Mouse (Mus musculus): ENCODE measurements around the gene Apoa2. TPM values are rescaled to one million over a fixed set of nuclear protein-coding genes. Genes with fewer than 3 reads are reported as not detected.

The Apoa2 gene
- polyA plus RNA-seq, 1 experiment from 2014 or later: 3,578 TPM

DNA sequence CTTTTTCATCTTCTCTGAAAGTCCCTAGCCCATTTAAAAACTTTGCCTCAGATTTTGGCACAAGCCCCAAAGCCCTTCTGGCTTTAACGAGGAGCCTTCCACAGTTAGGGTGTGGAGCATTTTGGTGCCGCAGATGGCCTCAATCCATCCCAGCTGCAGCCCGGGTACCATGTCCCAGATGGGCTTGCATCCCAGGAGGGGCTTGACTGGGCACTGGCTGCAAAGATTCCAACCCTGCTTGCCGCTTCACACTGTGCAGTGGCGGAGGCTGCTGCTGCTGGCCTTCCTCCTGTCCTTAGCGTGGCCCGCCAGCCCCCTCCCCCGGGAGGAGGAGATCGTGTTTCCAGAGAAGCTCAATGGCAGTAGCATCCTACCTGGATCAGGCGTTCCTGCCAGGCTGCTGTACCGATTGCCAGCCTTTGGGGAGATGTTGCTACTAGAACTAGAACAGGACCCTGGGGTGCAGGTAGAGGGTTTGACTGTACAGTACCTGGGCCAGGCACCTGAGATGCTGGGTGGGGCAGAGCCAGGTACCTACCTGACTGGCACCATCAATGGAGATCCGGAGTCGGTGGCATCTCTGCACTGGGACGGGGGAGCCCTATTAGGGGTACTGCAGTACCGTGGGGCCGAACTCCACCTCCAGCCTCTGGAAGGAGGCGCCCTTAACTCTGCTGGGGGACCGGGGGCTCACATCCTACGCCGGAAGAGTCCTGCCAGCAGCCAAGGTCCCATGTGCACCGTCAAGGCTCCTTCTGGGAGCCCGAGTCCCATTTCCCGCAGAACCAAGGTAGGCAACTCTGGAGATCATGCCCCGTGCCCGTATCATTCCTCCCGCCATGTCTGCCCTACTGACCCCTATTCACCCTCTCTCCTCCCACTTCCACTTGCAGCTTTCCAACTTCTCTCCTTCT lies 26.1 kb downstream of the Apoa2 start, which contains the start of gene Ndufs2:
Ndufs2 (minus strand) TSS at position 709 of the 914 bp plus-strand sequence.
- whole genome bisulfite sequencing (ENCODE audit: insufficient replicate concordance): 29% methylated on average over 26 of the region's 26 CpGs
- DNase-seq: no peak
- Histone ChIP-seq H3K36me3 (0 out of 2 replicates have a peak, but pooled peaks cover under 1% of the 10 kb centered on the region), H3K4me3 (replicated peaks) (peak within 1 kb of the TSS; percentile 19; the same call in 1 of the 2 replicates), H3K9me3 (replicated peaks) (no peaks in the 10 kb centered on the region), H3K9ac (no peak within 1 kb of the TSS), H3K4me2 (peak within 1 kb of the TSS; percentile 36), H3K4me1 (replicated peaks) (peaks cover 34% of the 10 kb centered on the region), H3K27me3 (peaks cover 50% of the 10 kb centered on the region), H3K27ac (no peak within 1 kb of the TSS)
- ATAC-seq (ENCODE audit: low read depth): no peak

DNA sequence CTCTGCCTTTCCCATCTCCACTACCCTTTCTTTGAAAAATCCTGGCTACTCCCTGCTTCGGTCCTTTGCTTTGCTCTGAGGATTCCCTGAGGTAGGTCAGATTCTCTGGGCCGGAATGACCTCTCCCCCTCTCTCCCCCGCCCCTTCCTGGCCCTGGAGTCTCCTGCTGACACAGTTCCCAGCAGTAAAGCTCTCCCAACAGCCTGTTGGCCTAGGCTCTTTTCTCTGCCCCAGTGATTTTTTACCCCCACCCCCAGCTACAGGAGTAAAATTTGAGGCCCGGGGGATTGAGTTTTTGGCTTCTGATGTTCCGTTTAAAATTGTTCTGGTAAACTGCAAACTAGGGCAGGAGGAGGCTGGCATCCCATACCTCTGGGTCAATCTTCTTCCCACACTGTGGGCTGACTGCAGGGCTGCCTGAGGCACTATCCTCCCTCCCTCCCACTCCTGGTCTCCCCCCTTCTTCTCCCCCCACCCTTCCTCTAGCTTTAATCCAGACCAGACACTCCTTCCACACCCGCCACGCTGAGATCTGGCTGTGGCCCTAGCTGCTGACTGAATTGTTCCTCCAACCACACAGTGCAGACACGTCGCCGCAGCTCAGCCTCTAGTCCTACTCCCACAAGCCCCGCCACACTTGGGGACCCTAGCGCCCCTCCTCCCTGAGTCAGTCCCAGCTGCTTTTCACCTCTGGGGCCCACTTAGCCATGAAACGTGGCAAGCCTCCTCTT lies 26.9 kb downstream of the Apoa2 start:
- DNase-seq: no peak
- Histone ChIP-seq H3K9ac (no peak overlapping the region), H3K27ac (no peak overlapping the region), H3K4me1 (replicated peaks) (peaks cover 26% of the 10 kb centered on the region), H3K4me3 (replicated peaks) (no peak overlapping the region), H3K27me3 (peaks cover 50% of the 10 kb centered on the region), H3K9me3 (replicated peaks) (no peaks in the 10 kb centered on the region), H3K4me2 (peak overlapping the region; percentile 36), H3K36me3 (no peaks in the 10 kb centered on the region)
- ATAC-seq (ENCODE audit: low read depth): no peak
- WGBS (ENCODE audit: insufficient replicate concordance): 24% methylated on average over 13 of the region's 13 CpGs

GRCm38 (mm10) chr1:171252415-171252814 lies 27.6 kb downstream of the Apoa2 start:
- no peak for DNase-seq
- WGBS (ENCODE audit: insufficient replicate concordance): 62% methylated on average over 17 of the region's 17 CpGs
- Histone ChIP-seq H3K27me3 (peaks cover 50% of the 10 kb centered on the region), H3K27ac (no peak overlapping the region), H3K36me3 (no peaks in the 10 kb centered on the region), H3K4me3 (replicated peaks) (no peak overlapping the region), H3K9me3 (replicated peaks) (no peaks in the 10 kb centered on the region), H3K4me2 (no peak overlapping the region), H3K4me1 (replicated peaks) (peaks cover 24% of the 10 kb centered on the region), H3K9ac (no peak overlapping the region)
- no peak for ATAC-seq (ENCODE audit: low read depth)

GRCm38 (mm10) chr1:171256095-171256818 lies 31.4 kb downstream of the Apoa2 start:
- Histone ChIP-seq H3K4me1 (replicated peaks) (peaks cover 27% of the 10 kb centered on the region), H3K27ac (no peak overlapping the region), H3K9me3 (replicated peaks) (no peaks in the 10 kb centered on the region), H3K36me3 (no peaks in the 10 kb centered on the region), H3K9ac (no peak overlapping the region), H3K4me2 (no peak overlapping the region), H3K27me3 (peaks cover 49% of the 10 kb centered on the region), H3K4me3 (replicated peaks) (no peak overlapping the region)
- WGBS (ENCODE audit: insufficient replicate concordance): 81% methylated on average over 24 of the region's 24 CpGs
- DNase-seq (no peak), ATAC-seq (ENCODE audit: low read depth) (no peak)

- 51% methylated on average over 15 of the region's 15 CpGs for WGBS (ENCODE audit: insufficient replicate concordance)
- ATAC-seq (ENCODE audit: low read depth): no peak; the same call in 1 of the 2 replicates
Measured at GRCm38 (mm10) chr1:171256937-171257548, 32.2 kb downstream of the Apoa2 start.

GRCm38 (mm10) chr1:171257781-171258180 lies 32.9 kb downstream of the Apoa2 start:
- 71% methylated on average over 9 of the region's 9 CpGs for WGBS (ENCODE audit: insufficient replicate concordance)
- no peak overlapping the region for H3K4me2 ChIP-seq
- no peak overlapping the region for H3K27ac ChIP-seq
- peaks cover 49% of the 10 kb centered on the region for H3K27me3 ChIP-seq
- H3K9me3 ChIP-seq (replicated peaks): no peaks in the 10 kb centered on the region
- no peak for DNase-seq
- H3K4me1 ChIP-seq (replicated peaks): peaks cover 25% of the 10 kb centered on the region
- no peaks in the 10 kb centered on the region for H3K36me3 ChIP-seq
- H3K9ac ChIP-seq: no peak overlapping the region
- H3K4me3 ChIP-seq (replicated peaks): no peak overlapping the region
- no peak for ATAC-seq (ENCODE audit: low read depth)

More at GRCm38 (mm10) chr1:171256937-171257548, 32.2 kb downstream of the Apoa2 start:
- Histone ChIP-seq H3K9me3 (replicated peaks) (no peaks in the 10 kb centered on the region), H3K4me2 (0 out of 2 replicates have a peak overlapping the region, but pooled peaks have one; percentile 12), H3K27me3 (peaks cover 49% of the 10 kb centered on the region), H3K4me3 (replicated peaks) (no peak overlapping the region), H3K9ac (no peak overlapping the region), H3K4me1 (replicated peaks) (peaks cover 21% of the 10 kb centered on the region), H3K36me3 (no peaks in the 10 kb centered on the region), H3K27ac (no peak overlapping the region)
- peak; percentile 62 for DNase-seq

DNA sequence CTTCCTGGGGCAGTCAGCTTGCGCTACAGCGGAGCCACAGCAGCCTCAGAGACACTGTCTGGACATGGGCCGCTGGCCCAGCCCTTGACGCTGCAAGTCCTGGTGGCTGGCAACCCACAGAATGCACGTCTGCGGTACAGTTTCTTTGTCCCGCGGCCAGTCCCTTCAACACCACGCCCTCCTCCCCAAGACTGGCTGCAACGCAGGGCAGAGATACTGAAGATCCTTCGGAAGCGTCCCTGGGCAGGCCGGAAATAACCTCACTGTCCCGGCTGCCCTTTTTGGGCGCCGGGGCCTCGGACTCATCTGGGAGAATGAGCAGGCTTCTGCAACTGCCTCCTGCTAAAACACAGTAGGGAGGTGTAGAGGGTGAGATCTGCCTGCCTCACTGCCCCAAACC lies 34.1 kb downstream of the Apoa2 start:
- no peak overlapping the region for H3K27ac ChIP-seq

GRCm38 (mm10) chr1:171260316-171260715 lies 35.5 kb downstream of the Apoa2 start:
- no peak for DNase-seq
- 0 out of 2 replicates have a peak overlapping the region, but pooled peaks have one; percentile 23 for H3K27ac ChIP-seq
- WGBS (ENCODE audit: insufficient replicate concordance): 31% methylated on average over 3 of the region's 3 CpGs

More for the DNA sequence above, 34.1 kb downstream of the Apoa2 start:
- 58% methylated on average over 17 of the region's 17 CpGs for WGBS (ENCODE audit: insufficient replicate concordance)
- H3K9me3 ChIP-seq (replicated peaks): no peaks in the 10 kb centered on the region
- H3K9ac ChIP-seq: no peak overlapping the region
- ATAC-seq (ENCODE audit: low read depth): no peak
- no peak overlapping the region for H3K4me3 ChIP-seq (replicated peaks)
- H3K36me3 ChIP-seq: no peaks in the 10 kb centered on the region
- peaks cover 45% of the 10 kb centered on the region for H3K27me3 ChIP-seq
- peaks cover 32% of the 10 kb centered on the region for H3K4me1 ChIP-seq (replicated peaks)
- peak overlapping the region; percentile 24; the same call in 1 of the 2 replicates for H3K4me2 ChIP-seq
- DNase-seq: no peak

DNA sequence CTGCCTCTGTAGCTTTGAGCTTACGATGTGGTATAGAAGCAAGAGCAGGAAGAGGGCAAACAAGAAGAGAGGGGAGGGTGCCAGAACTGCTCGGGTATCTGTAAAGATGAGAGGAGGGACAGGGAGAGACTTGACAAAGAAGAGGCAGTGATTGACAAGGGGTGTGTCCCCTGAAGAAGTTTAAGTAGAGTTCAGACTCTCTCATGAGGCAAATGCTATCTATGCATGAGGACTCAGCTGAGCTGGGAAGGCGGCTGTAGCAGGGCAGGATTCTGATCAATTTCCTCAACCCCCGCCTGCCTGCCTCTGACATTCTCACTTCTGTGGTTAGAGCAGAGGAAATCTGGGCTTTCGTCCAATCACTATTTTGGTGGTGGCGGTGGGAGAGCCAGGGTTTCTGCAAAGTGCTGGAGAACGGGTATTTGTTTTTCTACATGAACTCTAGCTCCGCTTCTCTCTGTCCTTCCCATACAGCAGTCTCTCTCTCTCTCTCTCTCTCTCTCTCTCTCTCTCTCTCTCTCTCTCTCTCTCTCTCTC lies 37.8 kb downstream of the Apoa2 start:
- ATAC-seq (ENCODE audit: low read depth) (peak; percentile 16; the same call in 1 of the 2 replicates), DNase-seq (no peak)
- H3K4me2 ChIP-seq: peak overlapping the region; percentile 36
- no peaks in the 10 kb centered on the region for H3K36me3 ChIP-seq
- 5% methylated on average over 8 of the region's 8 CpGs for WGBS (ENCODE audit: insufficient replicate concordance)
- peaks cover 43% of the 10 kb centered on the region for H3K27me3 ChIP-seq
- no peak overlapping the region for H3K4me3 ChIP-seq (replicated peaks)
- no peak overlapping the region for H3K9ac ChIP-seq
- H3K4me1 ChIP-seq (replicated peaks): peaks cover 40% of the 10 kb centered on the region
- H3K9me3 ChIP-seq (replicated peaks): no peaks in the 10 kb centered on the region
- H3K27ac ChIP-seq: peak overlapping the region; percentile 67

More at GRCm38 (mm10) chr1:171260316-171260715, 35.5 kb downstream of the Apoa2 start:
- Histone ChIP-seq H3K4me2 (no peak overlapping the region), H3K27me3 (peaks cover 43% of the 10 kb centered on the region), H3K36me3 (no peaks in the 10 kb centered on the region), H3K4me3 (replicated peaks) (no peak overlapping the region), H3K9me3 (replicated peaks) (no peaks in the 10 kb centered on the region), H3K9ac (no peak overlapping the region), H3K4me1 (replicated peaks) (peaks cover 32% of the 10 kb centered on the region)
- ATAC-seq (ENCODE audit: low read depth): no peak

DNA sequence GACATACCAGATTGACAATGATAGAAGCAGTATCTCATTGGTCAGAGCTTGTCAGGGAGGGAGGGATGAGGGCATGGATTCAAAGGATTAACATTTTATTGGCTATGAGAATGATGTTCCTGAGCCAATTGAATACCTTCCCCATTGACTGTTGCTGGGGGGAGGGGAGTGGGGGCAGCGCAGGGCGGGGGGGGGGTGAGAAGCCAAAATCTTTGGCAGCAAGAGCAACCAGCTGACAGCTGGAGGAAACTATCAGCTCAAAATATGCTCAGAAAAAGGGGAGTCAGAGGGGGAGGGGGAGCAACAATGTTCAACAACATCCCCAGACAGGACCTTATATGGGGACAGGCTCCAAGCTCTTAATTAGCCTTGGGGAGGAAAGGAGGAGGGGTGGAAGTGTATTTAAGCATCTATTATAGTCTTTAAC lies 38.3 kb downstream of the Apoa2 start:
- DNase-seq (no peak), ATAC-seq (ENCODE audit: low read depth) (peak; percentile 27; the same call in 1 of the 2 replicates)
- WGBS (ENCODE audit: insufficient replicate concordance): 0% methylated on average over 2 of the region's 2 CpGs
- Histone ChIP-seq H3K9me3 (replicated peaks) (no peaks in the 10 kb centered on the region), H3K4me1 (replicated peaks) (peaks cover 40% of the 10 kb centered on the region), H3K4me2 (no peak overlapping the region), H3K27me3 (peaks cover 43% of the 10 kb centered on the region), H3K4me3 (replicated peaks) (no peak overlapping the region), H3K9ac (no peak overlapping the region), H3K36me3 (no peaks in the 10 kb centered on the region), H3K27ac (no peak overlapping the region)
